Mouse (Mus musculus) embryonic facial prominence, embryonic 10.5 days (tissue): ENCODE data around the gene Ttll3. TPM values are rescaled to one million over a fixed set of nuclear protein-coding genes. Genes with fewer than 3 reads are reported as not detected.
A peak's percentile ranks its signal among the peaks of the same experiment; 100 is the strongest.

ENCODE experiments used
- DNase-seq: peaks from one replicate; pipeline ENCODE4 v3.0.0-alpha.2; 2017; ENCODE audit warnings: low spot score
- H3K27ac ChIP-seq: fragments of 300-500 bp; sonication (generic); replicated peaks from 2 replicates; pipeline ENCODE4 v1.5.1; 2016; ENCODE audit warnings: mild to moderate bottlenecking
- H3K27me3 ChIP-seq: fragments of 300-500 bp; sonication (generic); replicated peaks from 2 replicates; pipeline ENCODE4 v1.6.1; 2016; ENCODE audit warnings: low read depth, mild to moderate bottlenecking; ENCODE audit not compliant: poor library complexity, severe bottlenecking
- H3K36me3 ChIP-seq: fragments of 300-500 bp; sonication (generic); replicated peaks from 2 replicates; pipeline ENCODE4 v1.6.1; 2016; ENCODE audit warnings: mild to moderate bottlenecking, moderate library complexity
- H3K4me1 ChIP-seq: fragments of 300-500 bp; sonication (generic); 2 replicates; pipeline ENCODE4 v1.6.1; 2016
- H3K4me3 ChIP-seq: fragments of 300-500 bp; sonication (generic); 2 replicates; pipeline ENCODE4 v1.5.1; 2016; ENCODE audit warnings: mild to moderate bottlenecking, moderate library complexity
- H3K9me3 ChIP-seq: fragments of 300-500 bp; sonication (generic); 2 replicates; pipeline ENCODE4 v1.6.1; 2016; ENCODE audit warnings: mild to moderate bottlenecking
- WGBS: fragments of 180-500 bp; shearing (Covaris S2); methylation state at CpG from one replicate; pipeline ENCODE4 v1.1.7; 2016; 5-methylcytosine and 5-hydroxymethylcytosine counted together
- polyA plus RNA-seq: library from polyadenylated mRNA; unstranded; fragments of >200 nt; fragmentation: Nextera tagmentation; extraction: Ambion mirVana; gene quantifications from 2 replicates; pipeline ENCODE4 v1.2.1, GENCODE M21; 2016

The Ttll3 gene
- polyA plus RNA-seq, 1 experiment from 2014 or later: 2.8 TPM

GRCm38 (mm10) chr6:113385160-113385714 lies 3.8 kb upstream of the Ttll3 start:
- H3K4me1 ChIP-seq: no peaks in the 10 kb centered on the region
- H3K36me3 ChIP-seq: peaks cover 100% of the 10 kb centered on the region
- DNase-seq: no peak
- H3K4me3 ChIP-seq: no peak overlapping the region
- no peaks in the 10 kb centered on the region for H3K9me3 ChIP-seq
- H3K27me3 ChIP-seq: no peaks in the 10 kb centered on the region
- 89% methylated on average over 11 of the region's 11 CpGs for WGBS
- H3K27ac ChIP-seq: no peak overlapping the region

- peaks cover 100% of the 10 kb centered on the region for H3K36me3 ChIP-seq
- H3K27ac ChIP-seq: no peak overlapping the region
- no peaks in the 10 kb centered on the region for H3K9me3 ChIP-seq
- H3K27me3 ChIP-seq: peaks cover 3% of the 10 kb centered on the region; the same call in 1 of the 2 replicates
- H3K4me3 ChIP-seq: no peak overlapping the region
- no peak for DNase-seq
- no peaks in the 10 kb centered on the region for H3K4me1 ChIP-seq
- 86% methylated on average over 3 of the region's 3 CpGs for WGBS
These were observed 3.0 kb upstream of the Ttll3 start for GRCm38 (mm10) chr6:113386025-113386424.

GRCm38 (mm10) chr6:113390715-113391114 lies 1.7 kb downstream of the Ttll3 start:
- Histone ChIP-seq H3K4me1 (peaks cover 20% of the 10 kb centered on the region), H3K36me3 (peaks cover 67% of the 10 kb centered on the region), H3K4me3 (no peak overlapping the region), H3K9me3 (no peaks in the 10 kb centered on the region), H3K27ac (no peak overlapping the region), H3K27me3 (peaks cover 14% of the 10 kb centered on the region)
- no peak for DNase-seq
- WGBS: 90% methylated on average over 3 of the region's 3 CpGs

- 35% methylated on average over 10 of the region's 10 CpGs for WGBS
- H3K36me3 ChIP-seq: peaks cover 55% of the 10 kb centered on the region
- H3K27ac ChIP-seq: peak overlapping the region; percentile 84
These were observed 2.9 kb downstream of the Ttll3 start for GRCm38 (mm10) chr6:113392015-113392386.

GRCm38 (mm10) chr6:113392387-113393071 lies 3.5 kb downstream of the Ttll3 start:
- under 1% methylated on average over 51 of the region's 51 CpGs for WGBS
- H3K27ac ChIP-seq: peak overlapping the region; percentile 84
- DNase-seq: peak; percentile 75
- peaks cover 20% of the 10 kb centered on the region for H3K4me1 ChIP-seq
- no peaks in the 10 kb centered on the region for H3K9me3 ChIP-seq
- peaks cover 49% of the 10 kb centered on the region for H3K36me3 ChIP-seq
- peak overlapping the region; percentile 67 for H3K4me3 ChIP-seq
- H3K27me3 ChIP-seq: peaks cover 14% of the 10 kb centered on the region

More at GRCm38 (mm10) chr6:113392015-113392386, 2.9 kb downstream of the Ttll3 start:
- peaks cover 14% of the 10 kb centered on the region for H3K27me3 ChIP-seq
- peak overlapping the region; percentile 67 for H3K4me3 ChIP-seq
- no peaks in the 10 kb centered on the region for H3K9me3 ChIP-seq
- no peak for DNase-seq
- peaks cover 20% of the 10 kb centered on the region for H3K4me1 ChIP-seq

- peaks cover 20% of the 10 kb centered on the region for H3K4me1 ChIP-seq
- DNase-seq: no peak
- no peak overlapping the region for H3K27ac ChIP-seq
- peaks cover 14% of the 10 kb centered on the region for H3K27me3 ChIP-seq
- H3K36me3 ChIP-seq: peaks cover 41% of the 10 kb centered on the region
- H3K9me3 ChIP-seq: no peaks in the 10 kb centered on the region
- WGBS: 86% methylated on average over 6 of the region's 6 CpGs
- no peak overlapping the region for H3K4me3 ChIP-seq
These were observed 4.9 kb downstream of the Ttll3 start for GRCm38 (mm10) chr6:113393951-113394350.

GRCm38 (mm10) chr6:113394811-113395210 lies 5.8 kb downstream of the Ttll3 start:
- H3K9me3 ChIP-seq: no peaks in the 10 kb centered on the region
- DNase-seq: no peak
- H3K27ac ChIP-seq: no peak overlapping the region
- no peak overlapping the region for H3K4me3 ChIP-seq
- peaks cover 14% of the 10 kb centered on the region for H3K27me3 ChIP-seq
- WGBS: 94% methylated on average over 11 of the region's 11 CpGs
- peaks cover 20% of the 10 kb centered on the region for H3K4me1 ChIP-seq
- H3K36me3 ChIP-seq: peaks cover 35% of the 10 kb centered on the region

GRCm38 (mm10) chr6:113395501-113395900 lies 6.4 kb downstream of the Ttll3 start:
- no peak overlapping the region for H3K27ac ChIP-seq
- no peaks in the 10 kb centered on the region for H3K9me3 ChIP-seq
- H3K36me3 ChIP-seq: peaks cover 32% of the 10 kb centered on the region
- H3K27me3 ChIP-seq: peaks cover 14% of the 10 kb centered on the region
- no peak for DNase-seq
- H3K4me1 ChIP-seq: peaks cover 20% of the 10 kb centered on the region
- 93% methylated on average over 6 of the region's 6 CpGs for WGBS
- no peak overlapping the region for H3K4me3 ChIP-seq

GRCm38 (mm10) chr6:113396270-113397030 lies 7.4 kb downstream of the Ttll3 start:
- DNase-seq: no peak
- no peak overlapping the region for H3K27ac ChIP-seq
- H3K4me1 ChIP-seq: peaks cover 20% of the 10 kb centered on the region
- no peak overlapping the region for H3K4me3 ChIP-seq
- peaks cover 31% of the 10 kb centered on the region for H3K36me3 ChIP-seq
- H3K27me3 ChIP-seq: peaks cover 7% of the 10 kb centered on the region
- H3K9me3 ChIP-seq: no peaks in the 10 kb centered on the region
- 86% methylated on average over 10 of the region's 10 CpGs for whole genome bisulfite sequencing

- H3K4me3 ChIP-seq: no peak overlapping the region
- no peaks in the 10 kb centered on the region for H3K27me3 ChIP-seq
- WGBS: 92% methylated on average over 13 of the region's 13 CpGs
- DNase-seq: no peak
- no peak overlapping the region for H3K27ac ChIP-seq
- no peaks in the 10 kb centered on the region for H3K9me3 ChIP-seq
- H3K4me1 ChIP-seq: no peaks in the 10 kb centered on the region
- peaks cover 27% of the 10 kb centered on the region for H3K36me3 ChIP-seq
These were observed 13.0 kb downstream of the Ttll3 start for GRCm38 (mm10) chr6:113402094-113402493.

- peaks cover 13% of the 10 kb centered on the region for H3K4me1 ChIP-seq
- no peaks in the 10 kb centered on the region for H3K27me3 ChIP-seq
- H3K36me3 ChIP-seq: peaks cover 28% of the 10 kb centered on the region
- no peak overlapping the region for H3K4me3 ChIP-seq
- no peak overlapping the region for H3K27ac ChIP-seq
- WGBS: 80% methylated on average over 12 of the region's 12 CpGs
- no peaks in the 10 kb centered on the region for H3K9me3 ChIP-seq
- DNase-seq: no peak
These were observed 15.8 kb downstream of the Ttll3 start for GRCm38 (mm10) chr6:113404649-113405448.

GRCm38 (mm10) chr6:113405483-113405882 lies 16.4 kb downstream of the Ttll3 start:
- peaks cover 13% of the 10 kb centered on the region for H3K4me1 ChIP-seq
- no peaks in the 10 kb centered on the region for H3K9me3 ChIP-seq
- H3K4me3 ChIP-seq: no peak overlapping the region
- no peaks in the 10 kb centered on the region for H3K27me3 ChIP-seq
- H3K36me3 ChIP-seq: peaks cover 25% of the 10 kb centered on the region
- WGBS: 87% methylated on average over 6 of the region's 6 CpGs
- DNase-seq: no peak
- no peak overlapping the region for H3K27ac ChIP-seq
